Mouse (Mus musculus) forebrain, embryonic 14.5 days (tissue): ENCODE measurements around the gene Psmb7. TPM values are rescaled to one million over a fixed set of nuclear protein-coding genes. Genes with fewer than 3 reads are reported as not detected.

Source experiments
- ATAC-seq: fragments of 200-750 bp; cut with Nextera tagmentation; 2 replicates; pipeline ENCODE4 v1.8.0; 2017; ENCODE audit warnings: mild to moderate bottlenecking, moderate library complexity
- DNase-seq: peaks from one replicate; pipeline ENCODE4 v3.0.0-alpha.2; 2015; ENCODE audit warnings: low spot score
- H3K27ac ChIP-seq: fragments of 300-500 bp; sonication (generic); 2 replicates; pipeline ENCODE4 v1.5.1; 2014; ENCODE audit warnings: low read depth, mild to moderate bottlenecking, control low read depth, low read length, moderate library complexity
- H3K27me3 ChIP-seq: fragments of 300-500 bp; sonication (generic); replicated peaks from 2 replicates; pipeline ENCODE4 v1.6.1; 2014; ENCODE audit warnings: low read length, control low read depth, mixed read lengths; ENCODE audit not compliant: control insufficient read depth, insufficient read depth
- H3K36me3 ChIP-seq: fragments of 300-500 bp; sonication (generic); 2 replicates; pipeline ENCODE4 v1.6.1; 2014; ENCODE audit warnings: low read length, control low read depth; ENCODE audit not compliant: control insufficient read depth, insufficient read depth
- H3K4me1 ChIP-seq: fragments of 300-500 bp; sonication (generic); 2 replicates; pipeline ENCODE4 v1.6.1; 2014; ENCODE audit warnings: antibody characterized with exemption, low read length, control low read depth; ENCODE audit not compliant: control insufficient read depth, insufficient read depth
- H3K4me2 ChIP-seq: fragments of 300-500 bp; sonication (generic); 2 replicates; pipeline ENCODE4 v1.6.1; 2014; ENCODE audit warnings: mild to moderate bottlenecking, control low read depth, low read length
- H3K4me3 ChIP-seq: fragments of 300-500 bp; sonication (generic); 2 replicates; pipeline ENCODE4 v1.5.1; 2014; ENCODE audit warnings: low read depth, low read length, control low read depth
- H3K9ac ChIP-seq: fragments of 300-500 bp; sonication (generic); 2 replicates; pipeline ENCODE4 v1.6.1; 2014; ENCODE audit warnings: mild to moderate bottlenecking, low read length, control low read depth, moderate library complexity
- H3K9me3 ChIP-seq: fragments of 300-500 bp; sonication (generic); replicated peaks from 2 replicates; pipeline ENCODE4 v1.6.1; 2016; ENCODE audit warnings: low read length, control low read depth, mixed read lengths; ENCODE audit not compliant: control insufficient read depth
- WGBS: fragments of 180-500 bp; shearing (Covaris S2); extraction: QIAGEN DNeasy Blood & Tissue Kit; methylation state at CpG from one replicate; pipeline ENCODE4 v1.1.7; 2014; 5-methylcytosine and 5-hydroxymethylcytosine counted together
- polyA plus RNA-seq: library from polyadenylated mRNA; unstranded; fragments of >200 nt; fragmentation: Nextera tagmentation; extraction: Ambion mirVana; gene quantifications from 2 replicates; pipeline ENCODE4 v1.2.1, GENCODE M21; 2014

The Psmb7 gene
- 328 and 382 TPM in 2 replicates for polyA plus RNA-seq

DNA sequence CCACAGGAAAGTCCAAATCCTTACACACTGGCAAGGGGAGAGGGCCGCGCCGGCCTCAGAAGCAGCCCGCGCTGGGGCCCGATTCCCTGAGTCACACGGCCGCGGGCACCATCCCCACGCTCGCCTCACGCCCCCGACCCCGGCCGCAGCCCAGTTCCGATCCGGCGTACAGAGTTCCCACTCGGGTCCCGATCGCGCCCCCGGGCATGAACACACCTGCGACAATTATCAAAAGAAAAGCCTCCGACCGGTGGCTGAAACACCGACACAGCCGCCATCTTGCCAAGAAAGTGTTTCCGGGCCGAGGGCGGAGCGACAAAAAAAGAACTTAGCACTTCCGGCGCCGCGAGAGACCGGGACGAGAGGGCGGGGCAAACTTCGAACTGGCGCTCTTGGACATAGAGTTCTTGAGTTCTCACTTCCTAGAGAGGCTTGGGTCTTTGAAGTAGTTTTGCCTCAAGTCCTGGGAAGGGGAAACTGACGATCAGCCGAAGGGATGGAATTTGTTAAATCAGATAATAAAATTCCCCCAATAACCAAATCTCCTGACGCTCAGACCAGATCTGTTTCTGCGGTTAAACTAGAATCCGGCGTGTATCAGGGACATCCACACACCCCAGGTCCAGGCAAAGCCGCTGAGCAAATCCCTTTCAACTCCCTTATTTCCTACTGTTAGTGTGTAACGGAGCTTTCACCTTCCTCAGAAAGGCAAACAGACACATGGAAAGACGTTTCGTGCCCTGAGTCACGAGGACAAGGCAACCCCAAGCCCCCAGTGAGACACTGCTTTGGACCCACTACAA is at the start of gene Psmb7:
Psmb7 (minus strand) TSS at position 463 of the 803 bp plus-strand sequence.
- Histone ChIP-seq H3K4me2 (peak within 1 kb of the TSS; percentile 97), H3K9ac (peak within 1 kb of the TSS; percentile 88), H3K4me3 (peak within 1 kb of the TSS; percentile 92), H3K27ac (peak within 1 kb of the TSS; percentile 54; the same call in 1 of the 2 replicates), H3K27me3 (no peaks in the 10 kb centered on the region), H3K4me1 (peaks cover 15% of the 10 kb centered on the region), H3K9me3 (no peaks in the 10 kb centered on the region), H3K36me3 (peaks cover 31% of the 10 kb centered on the region)
- ATAC-seq: peak; percentile 83
- 2% methylated on average over 52 of the region's 52 CpGs for WGBS
- DNase-seq: peak; percentile 97

DNA sequence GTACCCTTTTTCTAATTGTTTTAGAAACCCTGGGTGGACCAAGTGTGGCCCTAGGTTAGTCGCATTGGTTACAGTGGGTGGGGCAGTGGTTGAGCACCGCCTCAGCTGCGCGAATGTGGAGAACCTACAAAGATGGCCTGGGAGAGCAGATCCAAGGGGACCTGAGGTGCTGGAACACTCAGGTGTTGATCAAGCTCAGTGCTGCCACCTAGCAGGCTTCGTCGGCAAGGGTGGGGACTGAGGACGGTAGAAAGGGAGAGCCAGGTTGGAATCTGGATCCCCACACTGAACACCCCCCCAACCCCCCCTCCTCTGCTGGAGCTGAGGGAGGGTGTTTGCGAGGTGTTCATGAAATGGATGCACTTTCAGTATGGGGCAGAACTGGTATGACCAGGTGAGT is 47.7 kb upstream of the Psmb7 start:
- Histone ChIP-seq H3K36me3 (no peaks in the 10 kb centered on the region), H3K27me3 (peaks cover 33% of the 10 kb centered on the region), H3K27ac (no peak overlapping the region), H3K4me2 (no peak overlapping the region), H3K4me3 (no peak overlapping the region), H3K9me3 (no peaks in the 10 kb centered on the region), H3K4me1 (peaks cover 13% of the 10 kb centered on the region), H3K9ac (no peak overlapping the region)
- DNase-seq (peak; percentile 50), ATAC-seq (no peak)
- WGBS: 19% methylated on average over 8 of the region's 8 CpGs

- Histone ChIP-seq H3K9ac (no peak overlapping the region), H3K27me3 (peaks cover 22% of the 10 kb centered on the region; the same call in 1 of the 2 replicates), H3K4me2 (no peak overlapping the region), H3K27ac (no peak overlapping the region), H3K4me3 (no peak overlapping the region), H3K4me1 (peaks cover 13% of the 10 kb centered on the region), H3K9me3 (no peaks in the 10 kb centered on the region), H3K36me3 (no peaks in the 10 kb centered on the region)
- DNase-seq: no peak
- 52% methylated on average over 1 of the region's 1 CpGs for WGBS
- ATAC-seq: no peak
These were observed 46.0 kb upstream of the Psmb7 start for GRCm38 (mm10) chr2:38689881-38690280.

GRCm38 (mm10) chr2:38688791-38689520 is 45.1 kb upstream of the Psmb7 start:
- ATAC-seq (peak; percentile 90), DNase-seq (peak; percentile 84)
- Histone ChIP-seq H3K27me3 (peaks cover 13% of the 10 kb centered on the region; the same call in 1 of the 2 replicates), H3K4me2 (peak overlapping the region; percentile 56), H3K36me3 (no peaks in the 10 kb centered on the region), H3K9ac (peak overlapping the region; percentile 51), H3K27ac (peak overlapping the region; percentile 63), H3K4me1 (peaks cover 13% of the 10 kb centered on the region), H3K9me3 (no peaks in the 10 kb centered on the region), H3K4me3 (peak overlapping the region; percentile 26)
- WGBS: 2% methylated on average over 21 of the region's 29 CpGs

GRCm38 (mm10) chr2:38685746-38686145 is 41.9 kb upstream of the Psmb7 start:
- Histone ChIP-seq H3K9me3 (no peaks in the 10 kb centered on the region), H3K27me3 (0 out of 2 replicates have a peak, but pooled peaks cover 1% of the 10 kb centered on the region), H3K9ac (no peak overlapping the region), H3K36me3 (no peaks in the 10 kb centered on the region), H3K4me2 (no peak overlapping the region), H3K27ac (no peak overlapping the region), H3K4me3 (no peak overlapping the region), H3K4me1 (peaks cover 13% of the 10 kb centered on the region)
- 66% methylated on average over 3 of the region's 3 CpGs for WGBS
- DNase-seq (no peak), ATAC-seq (no peak)

GRCm38 (mm10) chr2:38683083-38683482 is 39.2 kb upstream of the Psmb7 start:
- no peaks in the 10 kb centered on the region for H3K36me3 ChIP-seq
- DNase-seq (no peak), ATAC-seq (no peak)
- no peaks in the 10 kb centered on the region for H3K9me3 ChIP-seq
- H3K4me3 ChIP-seq: no peak overlapping the region
- H3K4me1 ChIP-seq: peaks cover 2% of the 10 kb centered on the region; the same call in 1 of the 2 replicates
- no peak overlapping the region for H3K4me2 ChIP-seq
- 90% methylated on average over 5 of the region's 5 CpGs for WGBS
- H3K27ac ChIP-seq: no peak overlapping the region
- H3K27me3 ChIP-seq: no peaks in the 10 kb centered on the region
- H3K9ac ChIP-seq: no peak overlapping the region

- WGBS: 93% methylated on average over 5 of the region's 5 CpGs
- Histone ChIP-seq H3K27ac (no peak overlapping the region), H3K4me2 (no peak overlapping the region), H3K4me1 (no peaks in the 10 kb centered on the region), H3K27me3 (no peaks in the 10 kb centered on the region), H3K36me3 (no peaks in the 10 kb centered on the region), H3K9ac (no peak overlapping the region), H3K9me3 (no peaks in the 10 kb centered on the region), H3K4me3 (no peak overlapping the region)
- ATAC-seq: no peak
- DNase-seq: no peak
These were observed 38.3 kb upstream of the Psmb7 start for GRCm38 (mm10) chr2:38682209-38682608.

DNA sequence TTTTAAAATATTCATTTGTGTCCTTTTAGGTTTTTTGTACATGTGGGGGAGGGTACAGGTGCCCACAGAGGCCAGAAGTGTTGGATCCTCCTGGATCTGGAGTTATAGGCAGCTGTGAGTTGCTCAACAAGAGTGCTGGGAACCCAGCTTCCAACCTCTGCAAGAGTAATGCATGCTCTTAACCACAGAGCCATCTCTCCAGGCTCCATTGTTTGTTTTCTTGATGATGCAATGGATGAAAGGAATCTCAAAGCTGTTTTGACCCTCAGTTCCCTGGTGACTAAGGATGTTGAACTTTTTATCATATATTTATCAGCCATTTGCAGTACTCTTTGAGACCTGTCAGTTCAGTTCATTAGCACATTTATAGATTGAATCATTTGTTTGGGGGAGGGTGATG is 35.1 kb upstream of the Psmb7 start:
- H3K9me3 ChIP-seq: no peaks in the 10 kb centered on the region
- ATAC-seq: no peak
- H3K9ac ChIP-seq: no peak overlapping the region
- H3K4me2 ChIP-seq: no peak overlapping the region
- no peaks in the 10 kb centered on the region for H3K27me3 ChIP-seq
- H3K36me3 ChIP-seq: no peaks in the 10 kb centered on the region
- no peak for DNase-seq
- H3K27ac ChIP-seq: no peak overlapping the region
- no peak overlapping the region for H3K4me3 ChIP-seq
- no peaks in the 10 kb centered on the region for H3K4me1 ChIP-seq
